Mouse (Mus musculus): ENCODE data around the gene Gab3.

The Gab3 gene

GRCm38 (mm10) chrX:75084774-75085508, at the start of gene Gab3:
TSS of gene Gab3 (minus strand) at chrX:75085458.
- in situ Hi-C loops (cut with MseI, MboI): no loop called here

DNA sequence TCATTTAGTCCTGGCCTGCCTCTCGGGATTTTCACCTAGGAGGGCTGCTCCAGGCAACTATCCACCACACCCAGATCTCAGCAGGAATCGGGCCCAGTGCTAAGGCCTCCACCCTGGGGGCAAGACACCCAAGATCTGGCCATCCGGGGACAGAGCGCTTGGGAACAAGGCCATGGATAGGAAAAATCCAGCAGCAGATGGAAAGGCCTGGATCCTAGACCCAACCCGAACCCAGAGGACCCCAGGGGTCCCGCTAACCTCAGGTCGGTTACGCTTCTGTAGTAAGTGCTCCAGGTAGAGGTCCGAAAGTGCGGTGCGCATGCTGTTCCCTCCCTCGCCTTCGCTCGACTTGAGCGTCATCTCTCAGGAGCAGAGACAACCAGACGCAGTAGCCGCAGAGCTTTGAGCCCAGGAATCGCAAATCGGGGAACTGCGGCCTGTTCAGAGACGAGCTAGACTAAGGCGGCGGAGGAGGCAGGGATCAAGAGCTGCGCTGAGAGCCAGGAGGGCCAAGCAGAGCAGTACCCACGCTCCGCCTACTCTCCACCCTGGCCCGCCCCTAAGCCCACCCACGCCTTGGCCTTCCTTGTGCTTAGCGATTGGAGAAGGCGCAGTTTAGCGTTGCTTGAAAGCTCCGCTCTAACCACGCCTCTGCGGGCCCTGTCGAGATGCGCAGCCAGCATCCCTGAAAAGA, 45.4 kb upstream of the Gab3 start, which contains the start of gene Mpp1:
Gene Mpp1 (minus strand): TSS at position 550 of the 694 bp plus-strand sequence.
- in situ Hi-C loops (cut with MseI, MboI): no loop called here

DNA sequence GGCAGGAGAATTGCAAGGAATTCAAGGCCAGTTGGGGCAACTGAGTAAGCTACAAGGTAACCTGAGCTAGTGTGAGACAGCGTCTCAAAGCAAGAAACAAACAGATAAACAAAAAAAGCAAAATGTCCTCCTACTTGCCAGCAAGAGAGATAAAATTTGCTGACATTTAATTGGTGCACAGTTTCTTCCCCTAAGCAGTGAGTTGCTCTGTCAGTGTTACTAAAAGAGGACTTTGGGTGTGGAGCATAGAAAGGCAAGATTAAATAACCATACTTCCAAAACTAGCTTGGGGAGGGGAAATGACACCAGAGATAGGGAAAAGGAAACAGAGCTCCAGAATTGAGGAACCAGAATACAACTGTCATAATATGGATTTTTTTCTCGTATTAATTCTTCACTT, 44.2 kb upstream of the Gab3 start:
- in situ Hi-C loops (cut with MseI, MboI): no loop called here

- in situ Hi-C loops (cut with MseI, MboI): no loop called here
These were observed 43.2 kb upstream of the Gab3 start for GRCm38 (mm10) chrX:75128333-75128980.

- in situ Hi-C loops (cut with MseI, MboI): no loop called here
These were observed 41.6 kb upstream of the Gab3 start for GRCm38 (mm10) chrX:75126893-75127292.

GRCm38 (mm10) chrX:75125606-75126005, 40.3 kb upstream of the Gab3 start:
- in situ Hi-C loops (cut with MseI, MboI): no loop called here

DNA sequence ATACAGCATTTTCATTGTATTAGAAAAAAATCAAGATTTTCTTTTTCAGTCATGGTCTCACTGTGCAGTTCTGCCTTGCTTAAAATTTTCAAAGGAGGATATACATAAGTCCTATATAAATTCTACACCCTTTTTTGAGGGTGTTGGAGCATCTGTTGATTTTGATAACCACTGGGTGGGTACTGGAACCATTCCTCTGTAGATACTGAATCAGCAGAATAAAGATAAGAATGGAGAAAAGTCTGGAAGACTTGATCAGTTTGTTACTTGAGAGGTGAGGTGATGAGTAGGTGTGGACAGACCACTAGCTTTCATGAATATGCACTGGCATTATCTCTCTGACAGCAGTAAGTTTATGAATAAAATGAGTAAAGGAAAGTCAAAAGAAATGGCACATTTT, 30.3 kb upstream of the Gab3 start:
- in situ Hi-C loops (cut with MseI, MboI): no loop called here

GRCm38 (mm10) chrX:75102293-75102692, 17.0 kb upstream of the Gab3 start:
- in situ Hi-C loops (cut with MseI, MboI): no loop called here

DNA sequence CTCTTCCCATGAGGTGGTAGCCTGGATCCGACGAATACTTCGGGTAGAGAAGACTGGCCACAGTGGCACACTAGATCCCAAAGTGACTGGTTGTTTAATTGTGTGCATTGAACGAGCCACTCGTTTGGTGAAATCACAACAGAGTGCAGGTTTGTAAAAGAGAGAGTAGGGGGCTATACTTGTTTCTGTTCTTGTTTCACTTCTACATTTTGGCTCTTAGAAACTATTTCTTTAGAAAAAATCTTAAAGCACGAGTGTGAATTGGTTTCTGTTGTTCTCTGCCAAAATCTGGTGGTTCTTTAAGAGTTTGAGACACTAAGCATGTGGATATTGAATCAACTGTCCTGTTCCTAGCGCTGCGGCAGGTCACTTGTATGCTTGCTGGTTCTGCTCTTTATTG, 13.5 kb upstream of the Gab3 start:
- in situ Hi-C loops (cut with MseI, MboI): no loop called here

GRCm38 (mm10) chrX:75096163-75096770, 11.0 kb upstream of the Gab3 start:
- in situ Hi-C loops (cut with MseI, MboI): no loop called here

DNA sequence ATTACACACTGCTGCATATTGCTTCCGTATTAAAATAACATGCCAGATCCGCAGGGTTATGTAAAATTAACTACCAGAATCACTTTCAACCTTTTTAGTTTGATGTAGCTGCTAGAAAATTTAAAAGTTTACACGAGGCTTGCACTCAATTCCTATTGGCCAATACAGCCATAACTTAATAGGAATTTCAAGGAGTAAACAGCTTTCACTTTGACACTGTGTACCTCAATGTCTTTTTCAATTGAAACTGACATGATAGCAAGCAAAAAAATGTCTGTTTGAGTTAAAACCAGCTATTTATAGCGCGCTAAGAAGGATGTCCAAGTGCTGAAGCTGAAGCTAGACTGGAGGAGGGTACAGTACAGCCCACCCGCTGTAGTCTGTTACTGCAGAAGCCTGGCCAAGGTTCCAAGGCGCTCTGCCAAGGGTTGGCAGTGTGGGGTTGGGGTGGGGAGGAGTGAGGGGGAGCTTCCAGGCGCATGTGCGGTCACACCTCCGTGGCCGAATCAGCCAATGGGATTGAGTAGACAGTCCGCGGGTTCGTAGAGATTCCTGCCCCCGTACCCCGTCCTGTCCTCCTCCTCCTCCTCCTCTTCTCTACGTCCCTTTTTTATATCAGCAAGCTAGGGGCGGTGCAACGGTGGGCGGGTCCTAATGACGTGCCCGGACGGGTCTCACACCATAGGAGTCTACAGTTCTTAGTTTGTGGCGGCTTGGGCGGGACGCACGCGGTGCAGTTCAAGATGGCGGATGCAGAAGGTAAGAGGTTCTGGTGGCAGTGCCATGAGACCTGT, 10.3 kb upstream of the Gab3 start, which contains the start of gene Dkc1:
Gene Dkc1 (plus strand): TSS at position 486 of the 794 bp plus-strand sequence.
- in situ Hi-C loops (cut with MseI, MboI): no loop called here

DNA sequence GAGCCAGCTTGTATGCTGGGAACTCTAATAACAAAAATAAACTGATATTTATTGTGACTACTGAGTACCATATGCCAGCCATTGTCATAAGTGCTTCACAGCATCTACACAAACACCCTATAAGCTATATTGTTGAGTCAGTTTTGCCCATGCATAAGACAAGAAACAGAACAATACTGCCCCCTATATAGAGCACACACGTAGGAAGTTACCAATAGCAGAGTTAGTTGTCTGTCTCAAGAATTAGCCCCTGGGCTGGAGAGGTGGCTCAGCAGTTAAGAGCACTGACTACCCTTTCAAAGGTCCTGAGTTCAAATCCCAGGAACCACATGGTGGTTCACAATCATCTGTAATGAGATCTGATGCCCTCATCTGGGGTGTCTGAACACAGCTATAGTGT, 396 bp upstream of the Gab3 start:
- in situ Hi-C loops (cut with MseI, MboI): no loop called here

- in situ Hi-C loops (cut with MseI, MboI): no loop called here
These were observed 1.1 kb downstream of the Gab3 start for GRCm38 (mm10) chrX:75083982-75084773.

DNA sequence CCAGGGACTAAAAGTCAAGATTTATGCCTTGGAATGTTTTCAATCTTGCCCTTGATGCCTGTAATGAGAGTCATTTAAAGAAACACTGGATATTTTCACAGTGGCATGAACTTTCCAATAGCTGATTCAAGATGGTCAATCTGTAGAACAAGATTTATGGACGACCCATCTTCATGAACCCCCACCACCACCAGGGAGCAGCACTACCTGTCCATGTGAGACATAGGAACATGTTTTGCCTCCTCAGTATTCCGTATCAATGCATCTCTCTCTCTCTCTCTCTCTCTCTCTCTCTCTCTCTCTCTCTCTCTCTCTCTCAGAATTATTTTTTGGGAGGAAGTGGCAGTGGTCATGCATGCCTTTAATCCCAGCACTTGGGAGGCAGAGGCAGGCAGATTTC, 2.9 kb downstream of the Gab3 start:
- in situ Hi-C loops (cut with MseI, MboI): no loop called here

DNA sequence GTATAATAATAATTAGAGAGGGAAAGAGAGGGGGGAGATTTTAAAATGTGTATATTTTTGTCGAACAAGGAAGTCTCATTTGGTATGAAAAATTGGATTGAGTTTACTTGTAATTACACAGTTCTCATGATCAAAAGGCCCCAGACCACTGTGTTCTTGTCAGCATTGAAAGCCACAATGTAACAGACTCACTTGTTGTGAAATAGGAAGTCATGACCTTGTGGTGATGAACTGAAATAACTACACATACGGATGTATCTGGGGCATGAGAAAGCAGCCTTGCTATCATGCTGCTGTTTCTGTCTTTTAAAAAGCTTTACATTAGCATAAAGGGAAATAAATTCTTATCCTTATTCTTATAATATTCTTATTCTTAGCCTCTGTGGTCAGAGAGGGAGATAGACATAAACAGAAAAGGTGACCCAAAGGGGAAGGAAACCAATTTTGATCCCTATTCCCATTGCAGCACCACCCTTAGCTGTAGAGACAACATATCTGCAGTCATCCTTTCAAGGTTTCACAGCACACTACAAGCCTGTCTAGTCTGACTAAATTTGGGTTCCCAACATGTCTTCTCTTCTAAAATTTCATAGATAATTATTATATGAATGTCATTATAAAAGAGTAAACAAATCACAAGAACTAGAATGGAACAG, 29.0 kb downstream of the Gab3 start:
- in situ Hi-C loops (cut with MseI, MboI): no loop called here

DNA sequence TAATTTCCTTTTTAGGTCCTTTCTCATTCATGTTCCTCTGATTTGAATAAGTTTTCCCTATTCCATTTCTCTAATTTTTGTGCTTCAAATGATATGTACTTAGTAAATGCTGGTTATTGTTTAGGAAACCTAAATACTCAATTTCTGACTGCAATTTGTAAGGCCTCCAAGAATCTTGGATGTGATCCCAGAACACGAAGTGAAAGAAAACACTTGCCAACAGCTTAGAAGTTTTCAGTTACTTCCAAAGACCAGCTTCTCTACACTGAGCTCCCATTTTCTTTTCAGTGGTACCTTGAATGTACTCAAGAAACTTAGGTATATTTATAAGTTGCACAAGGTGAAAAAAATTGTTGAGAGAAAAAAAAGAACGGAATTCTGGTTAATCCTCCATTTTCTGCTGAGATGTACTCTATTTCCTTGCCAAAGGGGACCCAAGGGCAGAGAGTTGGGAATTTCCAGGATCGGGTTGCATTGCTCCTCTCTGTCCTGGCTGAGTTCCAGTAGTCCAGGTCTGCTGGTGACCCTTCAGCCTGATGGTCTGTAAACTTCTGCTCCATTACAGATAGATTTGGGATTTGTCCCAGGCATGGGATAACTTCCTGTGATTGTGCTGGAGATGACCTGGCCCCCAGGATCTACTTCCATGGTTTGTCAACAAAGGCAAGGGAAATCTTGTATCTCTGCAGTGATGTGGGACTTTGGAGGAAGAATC, 38.2 kb downstream of the Gab3 start:
- in situ Hi-C loops (cut with MseI, MboI): no loop called here

GRCm38 (mm10) chrX:75045931-75046330, 39.3 kb downstream of the Gab3 start:
- in situ Hi-C loops (cut with MseI, MboI): no loop called here

DNA sequence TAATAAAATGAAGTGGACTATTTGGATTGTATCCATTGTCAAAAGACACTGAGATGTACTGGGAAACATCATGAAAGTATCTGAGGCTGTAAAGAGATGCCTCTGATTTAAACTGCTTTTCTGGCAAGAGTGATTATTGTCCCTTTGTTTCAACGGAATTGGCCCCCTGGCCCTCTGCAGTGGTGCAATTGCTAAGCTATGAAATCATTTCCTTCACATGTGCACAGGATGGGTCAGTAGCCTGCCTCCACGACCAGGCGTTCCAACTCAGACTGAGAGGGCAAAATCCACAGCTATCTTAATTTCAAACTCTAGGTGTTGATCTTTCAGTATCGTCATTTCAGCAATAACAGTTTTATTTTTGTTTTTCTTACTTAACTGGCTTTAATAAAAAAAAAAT, 40.7 kb downstream of the Gab3 start:
- in situ Hi-C loops (cut with MseI, MboI): no loop called here

DNA sequence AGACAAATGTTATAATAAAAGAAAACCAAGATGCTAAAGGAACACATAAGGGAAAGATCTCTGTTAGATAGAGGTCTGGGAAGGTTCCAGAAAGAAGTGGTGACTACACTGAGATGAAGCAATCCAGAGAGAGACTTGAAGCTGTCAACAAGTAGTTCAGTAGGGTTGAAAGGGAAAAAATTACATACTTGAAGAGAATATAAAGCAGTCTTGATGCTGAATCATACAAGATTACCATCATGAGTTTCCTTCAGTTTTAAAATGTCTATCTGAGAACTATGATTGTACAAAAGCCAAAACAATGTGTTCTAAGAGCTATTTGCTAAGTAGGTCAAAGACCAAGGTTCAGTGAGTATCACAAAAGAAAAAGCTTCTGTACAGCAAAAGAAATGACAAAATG, 48.6 kb downstream of the Gab3 start:
- in situ Hi-C loops (cut with MseI, MboI): no loop called here

Measured in mouse trophoblast stem cell (cell line).